Mouse (Mus musculus): Measurements from ENCODE around the gene Atg2b.

- TF ChIP-seq CTCF (IDR thresholded peaks at IDR 0.05; ENCODE audit: insufficient read depth, low read length): no peak
- no peak for TF ChIP-seq POLR2A (IDR thresholded peaks at IDR 0.05; ENCODE audit: borderline replicate concordance, extremely low read depth, low read depth, low read length)
Measured at GRCm38 (mm10) chr12:105580490-105580889, 104.5 kb downstream of the Atg2b start.
